Mouse (Mus musculus) embryonic facial prominence, embryonic 13.5 days (tissue): Measurements from ENCODE around the gene Pde8b. TPM values are rescaled to one million over a fixed set of nuclear protein-coding genes. Genes with fewer than 3 reads are reported as not detected.
"Not testable (repeated sequence)": the region's sequence is repeated elsewhere in the genome, so short reads cannot be mapped to it uniquely, and the experiment has no call there.

Experiments
- ATAC-seq: fragments of 200-750 bp; cut with Nextera tagmentation; 2 replicates; pipeline ENCODE4 v1.8.0; 2017; ENCODE audit warnings: low read depth; ENCODE audit not compliant: insufficient number of reproducible peaks, insufficient read depth, low FRiP score, low TSS enrichment
- H3K27ac ChIP-seq: fragments of 300-500 bp; sonication (generic); 2 replicates; pipeline ENCODE4 v1.5.1; 2015; ENCODE audit warnings: moderate library complexity, mild to moderate bottlenecking, inconsistent platforms
- H3K27me3 ChIP-seq: fragments of 300-500 bp; sonication (generic); 2 replicates; pipeline ENCODE4 v1.6.1; 2015; ENCODE audit warnings: mild to moderate bottlenecking, inconsistent platforms
- H3K36me3 ChIP-seq: fragments of 300-500 bp; sonication (generic); 2 replicates; pipeline ENCODE4 v1.6.1; 2015; ENCODE audit warnings: mild to moderate bottlenecking, inconsistent platforms
- H3K4me1 ChIP-seq: fragments of 300-500 bp; sonication (generic); 2 replicates; pipeline ENCODE4 v1.6.1; 2015; ENCODE audit warnings: inconsistent platforms
- H3K4me2 ChIP-seq: fragments of 300-500 bp; sonication (generic); 2 replicates; pipeline ENCODE4 v1.6.1; 2015; ENCODE audit warnings: moderate library complexity, mild to moderate bottlenecking, inconsistent platforms
- H3K4me3 ChIP-seq: fragments of 300-500 bp; sonication (generic); 2 replicates; pipeline ENCODE4 v1.5.1; 2015; ENCODE audit warnings: mild to moderate bottlenecking, inconsistent platforms
- H3K9ac ChIP-seq: fragments of 300-500 bp; sonication (generic); 2 replicates; pipeline ENCODE4 v1.6.1; 2015; ENCODE audit warnings: mild to moderate bottlenecking, inconsistent platforms
- H3K9me3 ChIP-seq: fragments of 300-500 bp; sonication (generic); 2 replicates; pipeline ENCODE4 v1.6.1; 2016; ENCODE audit warnings: inconsistent platforms
- WGBS: fragments of 180-500 bp; shearing (Covaris S2); methylation state at CpG from one replicate; pipeline ENCODE4 v1.1.7; 2015; ENCODE audit warnings: mixed read lengths; 5-methylcytosine and 5-hydroxymethylcytosine counted together
- polyA plus RNA-seq: library from polyadenylated mRNA; unstranded; fragments of >200 nt; fragmentation: Nextera tagmentation; extraction: Ambion mirVana; gene quantifications from 2 replicates; pipeline ENCODE4 v1.2.1, GENCODE M21; 2015

The Pde8b gene
- polyA plus RNA-seq, 1 experiment from 2014 or later, result 2.6 TPM

- H3K4me1 ChIP-seq, result no peaks in the 10 kb centered on the region
- 42% methylated on average over 5 of the region's 5 CpGs for WGBS
- ATAC-seq, result no peak
These were observed 37.8 kb downstream of the Pde8b start for GRCm38 (mm10) chr13:95212320-95212719.

DNA sequence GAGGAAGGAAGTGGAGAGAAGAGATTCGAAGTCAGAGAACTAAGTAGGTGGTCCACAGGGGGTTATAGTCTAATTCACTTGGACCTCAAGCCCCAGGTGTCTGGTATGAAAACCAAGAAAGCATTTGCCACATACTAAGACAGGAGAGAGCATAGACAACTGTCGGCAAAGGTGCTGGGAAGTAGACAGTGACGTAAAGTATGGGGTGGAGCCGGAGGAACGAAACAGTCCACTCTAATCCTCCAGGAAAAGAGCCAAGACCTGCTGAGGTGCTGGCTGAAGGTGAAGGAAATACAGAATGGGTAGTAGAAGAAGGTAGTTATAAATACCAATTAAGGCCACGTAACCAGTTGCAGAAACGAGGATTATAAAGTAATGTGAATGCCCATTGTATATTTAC lies 42.8 kb downstream of the Pde8b start:
- 77% methylated on average over 7 of the region's 7 CpGs for WGBS

More at GRCm38 (mm10) chr13:95212320-95212719, 37.8 kb downstream of the Pde8b start:
- no peak overlapping the region for H3K4me2 ChIP-seq
- no peaks in the 10 kb centered on the region for H3K9me3 ChIP-seq
- no peaks in the 10 kb centered on the region for H3K27me3 ChIP-seq
- no peaks in the 10 kb centered on the region for H3K36me3 ChIP-seq
- no peak overlapping the region for H3K27ac ChIP-seq
- H3K4me3 ChIP-seq, result no peak overlapping the region
- no peak overlapping the region for H3K9ac ChIP-seq

DNA sequence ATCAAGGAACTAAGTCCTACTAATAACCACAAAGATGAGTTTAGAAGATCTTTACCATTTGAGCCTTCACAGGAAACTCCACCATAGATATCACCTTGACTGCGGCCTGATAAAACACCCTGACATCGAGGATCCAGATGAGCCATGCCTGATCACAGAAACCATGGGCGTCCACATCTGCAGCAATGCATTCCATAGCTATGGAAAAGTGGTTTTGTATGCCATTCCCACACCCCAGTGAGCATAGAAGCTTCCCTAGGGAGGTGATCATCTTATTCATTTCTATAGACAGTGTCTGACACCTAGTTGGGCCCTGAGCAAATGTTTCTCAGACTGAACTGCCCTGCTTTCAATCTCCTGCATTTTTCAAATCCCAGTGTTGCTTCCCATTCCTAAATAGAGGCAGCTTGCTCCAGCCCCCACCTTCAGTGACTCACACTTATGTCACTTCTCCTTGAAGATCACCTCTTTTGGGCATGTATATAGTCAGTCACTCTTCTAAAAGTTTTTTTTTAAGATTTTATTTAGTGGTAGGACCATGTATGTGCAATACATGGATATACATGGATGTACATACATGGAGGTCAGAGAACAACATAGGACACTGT lies 47.9 kb downstream of the Pde8b start:
- 85% methylated on average over 3 of the region's 3 CpGs for WGBS
- H3K27me3 ChIP-seq, result no peaks in the 10 kb centered on the region
- no peaks in the 10 kb centered on the region for H3K9me3 ChIP-seq
- H3K9ac ChIP-seq, result no peak overlapping the region
- no peak overlapping the region for H3K4me2 ChIP-seq
- H3K36me3 ChIP-seq, result no peaks in the 10 kb centered on the region
- H3K27ac ChIP-seq, result no peak overlapping the region
- no peak for ATAC-seq
- no peak overlapping the region for H3K4me3 ChIP-seq
- H3K4me1 ChIP-seq, result no peaks in the 10 kb centered on the region

More for the DNA sequence above, 42.8 kb downstream of the Pde8b start:
- H3K9me3 ChIP-seq, H3K9ac ChIP-seq, ATAC-seq, H3K27ac ChIP-seq, H3K4me3 ChIP-seq, H3K36me3 ChIP-seq, H3K4me2 ChIP-seq, H3K4me1 ChIP-seq, H3K27me3 ChIP-seq: not testable (repeated sequence)

DNA sequence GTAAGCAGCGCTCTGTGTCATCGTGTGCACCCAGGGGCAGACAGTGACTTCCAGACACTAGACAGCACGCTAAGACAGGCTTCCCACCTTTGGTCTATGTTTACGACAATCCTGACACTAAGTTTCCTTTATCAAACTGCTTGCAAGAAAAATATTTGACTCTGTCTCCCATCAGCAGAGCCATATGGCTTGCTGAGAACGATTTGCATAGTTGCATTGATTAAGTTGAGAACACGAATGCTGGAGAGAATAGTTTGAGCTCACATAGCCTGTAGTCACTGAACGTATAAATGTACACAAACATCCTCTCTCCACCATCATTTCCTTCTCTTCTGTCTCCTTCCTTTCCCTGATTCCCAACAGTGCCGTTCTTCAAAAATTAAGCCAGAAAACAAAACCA lies 49.3 kb downstream of the Pde8b start:
- no peaks in the 10 kb centered on the region for H3K4me1 ChIP-seq
- no peak overlapping the region for H3K27ac ChIP-seq
- H3K9ac ChIP-seq, result no peak overlapping the region
- H3K27me3 ChIP-seq, result no peaks in the 10 kb centered on the region
- H3K36me3 ChIP-seq, result no peaks in the 10 kb centered on the region
- no peak overlapping the region for H3K4me2 ChIP-seq
- 81% methylated on average over 8 of the region's 8 CpGs for WGBS
- H3K9me3 ChIP-seq, result no peaks in the 10 kb centered on the region
- no peak for ATAC-seq
- H3K4me3 ChIP-seq, result no peak overlapping the region

GRCm38 (mm10) chr13:95200036-95200435 lies 50.1 kb downstream of the Pde8b start:
- Histone ChIP-seq H3K4me1 (no peaks in the 10 kb centered on the region), H3K9me3 (no peaks in the 10 kb centered on the region), H3K4me3 (no peak overlapping the region), H3K27me3 (no peaks in the 10 kb centered on the region), H3K36me3 (no peaks in the 10 kb centered on the region), H3K27ac (no peak overlapping the region), H3K9ac (no peak overlapping the region), H3K4me2 (no peak overlapping the region)
- no peak for ATAC-seq

GRCm38 (mm10) chr13:95196106-95196705 lies 53.9 kb downstream of the Pde8b start:
- Histone ChIP-seq H3K4me1 (no peaks in the 10 kb centered on the region), H3K4me3 (no peak overlapping the region), H3K27ac (no peak overlapping the region), H3K36me3 (no peaks in the 10 kb centered on the region), H3K27me3 (no peaks in the 10 kb centered on the region), H3K9me3 (no peaks in the 10 kb centered on the region), H3K4me2 (no peak overlapping the region), H3K9ac (no peak overlapping the region)
- WGBS, result 73% methylated on average over 7 of the region's 7 CpGs
- ATAC-seq, result no peak

GRCm38 (mm10) chr13:95191951-95192350 lies 58.2 kb downstream of the Pde8b start:
- no peak overlapping the region for H3K9ac ChIP-seq
- no peak overlapping the region for H3K27ac ChIP-seq
- H3K36me3 ChIP-seq, result no peaks in the 10 kb centered on the region
- no peaks in the 10 kb centered on the region for H3K27me3 ChIP-seq
- no peak overlapping the region for H3K4me2 ChIP-seq
- H3K4me1 ChIP-seq, result no peaks in the 10 kb centered on the region
- H3K4me3 ChIP-seq, result no peak overlapping the region
- 75% methylated on average over 5 of the region's 5 CpGs for WGBS
- ATAC-seq, result no peak
- H3K9me3 ChIP-seq, result no peaks in the 10 kb centered on the region

- Histone ChIP-seq H3K9me3 (no peaks in the 10 kb centered on the region), H3K4me3 (no peak overlapping the region), H3K27me3 (no peaks in the 10 kb centered on the region), H3K9ac (no peak overlapping the region), H3K4me1 (no peaks in the 10 kb centered on the region), H3K4me2 (no peak overlapping the region), H3K36me3 (no peaks in the 10 kb centered on the region), H3K27ac (no peak overlapping the region)
- ATAC-seq, result no peak
- WGBS, result 83% methylated on average over 2 of the region's 2 CpGs
These were observed 61.0 kb downstream of the Pde8b start for GRCm38 (mm10) chr13:95189111-95189510.

DNA sequence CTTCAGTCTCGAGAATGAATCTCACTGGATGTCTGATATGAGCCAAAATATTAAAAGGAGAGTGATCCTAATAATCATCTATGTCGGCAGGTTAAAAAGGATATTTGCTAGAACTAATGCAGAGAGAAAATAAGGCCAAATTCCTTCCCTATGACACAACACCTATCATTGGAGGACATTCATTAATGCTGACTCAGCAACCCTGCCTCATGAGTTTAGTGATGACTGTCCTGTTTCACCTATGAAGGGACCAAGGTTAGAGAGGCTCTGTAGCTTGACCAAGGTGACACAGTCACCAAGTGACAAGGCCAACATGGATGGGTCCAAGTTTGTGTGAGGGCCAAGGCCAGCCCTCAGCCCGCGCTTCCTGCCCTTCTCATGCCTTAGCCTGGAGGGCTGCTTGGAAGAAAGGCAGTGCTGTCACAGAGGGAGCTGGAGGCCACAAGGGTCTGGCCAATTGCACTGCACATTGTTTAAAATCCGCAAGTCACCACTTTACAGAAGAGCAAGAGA lies 62.9 kb downstream of the Pde8b start:
- H3K36me3 ChIP-seq, result no peaks in the 10 kb centered on the region
- 91% methylated on average over 5 of the region's 5 CpGs for WGBS
- H3K4me1 ChIP-seq, result no peaks in the 10 kb centered on the region
- H3K9me3 ChIP-seq, result no peaks in the 10 kb centered on the region
- no peak overlapping the region for H3K4me2 ChIP-seq
- no peak overlapping the region for H3K9ac ChIP-seq
- no peak for ATAC-seq
- no peak overlapping the region for H3K4me3 ChIP-seq
- H3K27ac ChIP-seq, result no peak overlapping the region
- H3K27me3 ChIP-seq, result no peaks in the 10 kb centered on the region

DNA sequence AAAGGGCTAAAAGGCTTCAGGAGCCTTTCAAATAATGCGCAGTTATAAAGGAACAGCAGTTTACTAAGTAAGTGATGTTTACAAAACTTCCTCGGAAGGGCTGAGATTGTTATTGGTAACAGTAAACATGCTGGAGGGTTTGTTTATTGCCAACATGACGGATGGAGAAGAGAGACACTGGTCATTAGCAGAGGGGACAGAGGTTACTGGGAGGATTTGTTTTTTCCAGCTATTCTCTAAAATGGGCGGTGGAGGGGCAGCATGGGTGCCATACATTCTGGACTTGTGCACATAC lies 63.4 kb downstream of the Pde8b start:
- H3K4me1 ChIP-seq, result no peaks in the 10 kb centered on the region
- H3K36me3 ChIP-seq, result no peaks in the 10 kb centered on the region
- no peaks in the 10 kb centered on the region for H3K9me3 ChIP-seq
- H3K9ac ChIP-seq, result no peak overlapping the region
- no peak overlapping the region for H3K4me2 ChIP-seq
- H3K27me3 ChIP-seq, result no peaks in the 10 kb centered on the region
- no peak for ATAC-seq
- WGBS, result 71% methylated on average over 4 of the region's 4 CpGs
- H3K4me3 ChIP-seq, result no peak overlapping the region
- no peak overlapping the region for H3K27ac ChIP-seq

- no peak overlapping the region for H3K4me2 ChIP-seq
- H3K4me1 ChIP-seq, result no peaks in the 10 kb centered on the region
- no peaks in the 10 kb centered on the region for H3K9me3 ChIP-seq
- 61% methylated on average over 10 of the region's 10 CpGs for WGBS
- H3K36me3 ChIP-seq, result no peaks in the 10 kb centered on the region
- no peak overlapping the region for H3K27ac ChIP-seq
- H3K4me3 ChIP-seq, result no peak overlapping the region
- no peak overlapping the region for H3K9ac ChIP-seq
- ATAC-seq, result no peak
- H3K27me3 ChIP-seq, result no peaks in the 10 kb centered on the region
These were observed 64.0 kb downstream of the Pde8b start for GRCm38 (mm10) chr13:95185891-95186740.

DNA sequence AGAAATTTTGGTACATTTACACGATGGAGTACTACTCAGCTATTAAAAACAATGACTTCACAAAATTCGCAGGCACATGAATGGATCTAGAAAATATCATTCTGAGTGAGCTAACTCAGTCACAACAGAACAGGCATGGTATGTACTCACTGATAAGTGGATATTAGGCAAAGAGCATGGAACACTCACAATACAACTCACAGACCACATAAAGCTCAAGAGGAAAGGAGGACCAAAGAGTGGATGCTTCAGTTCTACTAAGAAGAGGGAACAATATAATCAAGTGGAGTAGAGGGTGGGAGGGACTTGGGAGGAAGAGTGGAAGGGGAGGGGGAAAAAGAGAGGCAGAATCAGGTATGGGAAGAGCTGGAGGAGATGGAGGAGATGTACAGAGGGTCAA lies 66.5 kb downstream of the Pde8b start:
- no peaks in the 10 kb centered on the region for H3K27me3 ChIP-seq
- H3K9me3 ChIP-seq, result no peaks in the 10 kb centered on the region
- no peaks in the 10 kb centered on the region for H3K36me3 ChIP-seq
- H3K27ac ChIP-seq, result no peak overlapping the region
- H3K9ac ChIP-seq, result no peak overlapping the region
- H3K4me2 ChIP-seq, result no peak overlapping the region
- no peak overlapping the region for H3K4me3 ChIP-seq
- no peak for ATAC-seq
- WGBS, result 87% methylated on average over 2 of the region's 2 CpGs
- no peaks in the 10 kb centered on the region for H3K4me1 ChIP-seq
